Mouse (Mus musculus) gastrocnemius, adult 18-20 months (tissue): Measurements from ENCODE around the gene Tmem229b. TPM values are rescaled to one million over a fixed set of nuclear protein-coding genes. Genes with fewer than 3 reads are reported as not detected.
"Not testable (repeated sequence)": the region's sequence is repeated elsewhere in the genome, so short reads cannot be mapped to it uniquely, and the experiment has no call there.

Experiments
- DNase-seq: peaks from one replicate; pipeline ENCODE4 v3.0.0; 2021; ENCODE audit warnings: low spot score
- total RNA-seq, 2 experiments: library from RNA; stranded (reverse); gene quantifications; 2 replicates each; pipeline ENCODE4 v1.2.3; 2021

Tmem229b gene
- total RNA-seq, 2 experiments from 2014 or later: 2.5 to 5.5 TPM

- DNase-seq: no peak
These were observed 54.9 kb downstream of the Tmem229b start for GRCm38 (mm10) chr12:78952484-78952883.

GRCm38 (mm10) chr12:78952053-78952452, 55.4 kb downstream of the Tmem229b start:
- DNase-seq: peak; percentile 28

DNA sequence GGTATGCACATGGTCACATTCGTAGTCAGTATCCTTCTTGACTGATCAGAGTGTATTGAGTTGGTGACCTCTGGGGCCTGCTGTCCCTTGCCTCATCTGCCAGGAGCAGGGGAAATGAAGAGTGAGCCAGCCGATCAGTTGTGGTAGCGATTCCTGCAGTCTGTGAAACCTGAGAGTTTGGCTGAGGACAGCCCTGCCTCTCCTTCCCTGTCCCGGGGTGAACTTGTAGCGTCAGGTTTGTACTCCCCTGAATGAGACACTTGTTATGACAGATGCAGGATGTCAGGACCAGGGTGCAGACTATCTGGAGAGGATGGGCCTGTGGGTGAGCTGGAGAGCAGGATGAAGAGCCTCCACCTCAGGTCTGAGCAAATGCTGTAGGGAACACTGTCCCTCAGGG, 59.8 kb downstream of the Tmem229b start:
- DNase-seq: peak; percentile 71

DNA sequence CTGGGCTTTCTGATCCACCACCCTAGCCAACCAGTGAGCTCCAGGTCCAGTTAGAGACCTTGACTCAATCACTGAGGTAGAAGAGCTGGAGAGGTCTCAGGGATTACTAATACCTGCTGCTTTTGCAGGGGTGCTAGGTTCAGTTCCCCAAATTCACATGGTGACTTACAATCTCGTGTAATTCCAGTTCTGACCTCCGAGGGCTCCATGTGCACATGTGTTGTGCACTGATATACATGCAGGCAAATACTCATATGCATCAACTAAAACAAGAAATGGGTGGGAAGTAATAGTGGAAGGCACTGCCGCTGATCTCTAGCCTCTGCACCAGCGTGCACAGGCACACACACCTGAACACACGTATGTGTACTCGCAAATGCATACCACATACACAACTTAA, 60.3 kb downstream of the Tmem229b start:
- no peak for DNase-seq

DNA sequence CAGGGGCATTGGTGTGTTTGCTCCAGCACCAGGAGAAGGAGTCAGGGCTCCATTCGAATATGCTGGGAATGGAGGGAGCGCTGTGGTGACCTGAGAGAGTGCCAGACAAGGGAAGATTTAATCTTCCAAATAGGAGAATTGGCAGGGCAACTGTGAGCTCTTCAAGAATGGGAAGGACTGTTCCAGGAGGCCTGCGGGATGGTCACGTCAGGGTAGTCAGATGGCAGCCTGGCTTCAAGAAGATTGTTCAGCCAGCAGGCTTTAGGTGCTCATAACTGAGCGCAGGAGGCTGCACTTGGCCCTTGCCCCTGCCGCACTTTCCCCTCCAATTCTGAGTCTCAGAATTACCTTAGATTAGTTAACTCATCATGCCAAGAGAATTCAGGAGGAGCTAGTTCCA, 64.5 kb downstream of the Tmem229b start:
- DNase-seq: no peak

GRCm38 (mm10) chr12:78940081-78940480, 67.3 kb downstream of the Tmem229b start:
- DNase-seq: no peak

DNA sequence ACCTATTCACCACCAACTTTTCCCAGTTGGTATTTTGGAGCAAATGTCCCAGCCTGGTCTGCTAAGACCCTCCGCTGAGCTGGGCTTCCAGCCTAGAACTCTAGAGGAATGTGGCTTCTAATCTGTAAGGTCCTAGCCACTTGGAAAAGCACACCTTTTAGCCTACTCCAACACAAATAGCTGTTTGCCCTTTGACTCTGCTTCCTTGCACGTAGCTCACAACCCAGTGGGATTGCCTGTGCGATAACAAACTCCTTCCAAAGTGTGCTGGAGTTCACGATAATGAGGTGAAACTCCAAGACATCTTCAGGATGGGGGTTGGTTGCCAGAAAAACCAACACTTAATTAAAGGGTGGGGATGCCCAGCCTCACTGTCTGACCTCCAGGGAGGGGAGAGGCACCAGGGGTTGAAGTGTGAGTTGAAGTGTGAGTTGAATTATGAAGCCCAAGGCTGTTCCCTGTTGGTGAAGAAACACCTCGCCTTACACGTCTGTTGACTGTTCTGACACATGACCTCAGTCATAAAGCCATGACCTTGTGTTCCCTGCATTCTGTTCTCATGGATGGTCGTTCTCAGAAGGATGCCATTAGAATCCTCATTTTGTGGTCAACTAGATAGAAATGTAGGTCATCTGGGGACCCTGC, 67.9 kb downstream of the Tmem229b start:
- DNase-seq: no peak

- DNase-seq: no peak
These were observed 70.9 kb downstream of the Tmem229b start for GRCm38 (mm10) chr12:78936494-78936893.

GRCm38 (mm10) chr12:78929900-78930299, 77.5 kb downstream of the Tmem229b start:
- DNase-seq: no peak

DNA sequence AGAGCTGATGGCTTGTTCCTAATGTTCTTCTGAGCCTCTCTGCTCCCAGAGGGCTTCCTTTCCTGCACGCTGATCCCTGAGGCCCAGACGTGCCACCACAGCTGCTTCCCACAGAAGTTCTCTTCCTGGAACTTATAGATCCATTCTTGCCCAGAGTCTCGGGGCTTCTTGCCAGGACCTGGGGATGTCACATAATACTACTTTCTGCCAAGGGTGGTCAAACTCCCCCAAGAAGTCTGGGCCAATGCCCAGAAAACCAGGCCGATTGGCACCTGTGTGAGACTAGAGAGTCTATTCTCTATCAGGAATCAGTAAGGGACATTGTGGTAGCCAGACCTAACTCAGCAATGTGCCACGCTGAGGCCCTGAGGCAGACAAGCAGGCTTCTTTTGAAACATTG, 80.1 kb downstream of the Tmem229b start:
- no peak for DNase-seq

GRCm38 (mm10) chr12:78923539-78924189, 83.8 kb downstream of the Tmem229b start:
- no peak for DNase-seq

DNA sequence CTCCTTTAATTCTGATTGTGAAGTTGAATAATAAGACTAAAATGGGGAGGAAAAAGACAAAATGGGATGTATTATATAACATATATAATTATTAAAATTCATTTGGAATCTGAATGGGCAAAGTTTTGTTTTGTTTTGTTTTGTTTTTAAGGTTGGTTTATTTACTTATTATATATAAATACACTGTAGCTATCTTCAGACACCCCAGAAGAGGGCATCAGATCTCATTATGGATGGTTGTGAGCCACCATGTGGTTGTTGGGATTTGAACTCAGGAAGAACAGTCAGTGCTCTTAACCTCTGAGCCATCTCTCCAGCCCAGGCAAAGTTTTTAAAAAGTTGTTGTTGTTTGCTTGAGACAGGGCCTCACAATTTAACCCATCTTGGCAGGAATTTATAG, 84.5 kb downstream of the Tmem229b start:
- not testable (repeated sequence) for DNase-seq

DNA sequence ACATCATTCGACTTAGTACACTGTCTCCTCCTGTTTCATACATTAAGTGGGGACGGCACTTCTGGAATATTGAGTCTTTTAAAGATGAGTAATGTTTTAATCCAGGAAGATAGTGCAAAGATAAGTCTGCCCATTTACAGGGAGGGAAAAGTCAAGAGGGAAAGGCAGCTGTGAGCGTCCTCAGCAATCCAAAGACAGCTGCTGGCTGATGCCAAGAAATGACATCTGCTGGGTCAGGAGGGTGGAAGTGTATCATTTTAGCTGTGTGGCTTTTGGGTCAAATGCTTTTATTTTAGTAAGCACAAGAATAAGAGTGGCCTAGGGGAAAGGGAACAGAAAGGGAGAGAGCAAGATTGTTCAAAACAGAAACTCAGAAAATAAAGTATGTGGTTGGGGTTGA, 85.4 kb downstream of the Tmem229b start:
- no peak for DNase-seq

- no peak for DNase-seq
These were observed 86.0 kb downstream of the Tmem229b start for GRCm38 (mm10) chr12:78921421-78921820.

DNA sequence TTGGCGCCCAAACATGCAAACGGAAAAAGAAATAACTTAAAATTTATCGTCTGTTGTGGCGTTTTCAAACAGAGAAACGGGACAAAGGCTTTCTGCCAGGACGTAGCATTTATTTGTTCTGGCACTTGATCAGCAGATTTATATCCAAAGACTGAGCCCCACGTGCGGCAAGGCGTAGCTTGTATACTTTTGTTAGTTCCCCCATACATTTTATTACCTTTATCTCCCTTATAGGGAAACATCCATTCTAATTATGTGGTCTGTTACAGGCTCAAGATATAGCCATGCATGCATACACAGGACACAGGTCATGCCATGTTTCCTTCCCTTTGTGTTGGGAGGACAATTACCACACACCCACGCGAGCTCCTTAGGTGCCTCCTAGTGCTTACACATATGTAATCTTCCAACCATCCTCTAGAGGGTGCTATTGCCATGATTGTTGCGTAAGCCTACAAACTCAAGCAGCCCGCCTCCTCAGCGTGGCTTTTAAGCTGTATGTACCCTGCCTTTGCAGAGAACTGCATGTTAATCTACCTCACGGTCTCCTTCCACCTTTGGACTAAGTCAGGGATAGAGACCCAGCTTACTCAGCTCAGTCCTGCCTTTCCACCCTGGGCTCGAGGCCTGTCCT, 88.2 kb downstream of the Tmem229b start:
- peak; percentile 80 for DNase-seq

GRCm38 (mm10) chr12:78918227-78919078, 89.0 kb downstream of the Tmem229b start:
- DNase-seq: peak; percentile 85

- DNase-seq: no peak
These were observed 91.1 kb downstream of the Tmem229b start for GRCm38 (mm10) chr12:78916278-78916677.

DNA sequence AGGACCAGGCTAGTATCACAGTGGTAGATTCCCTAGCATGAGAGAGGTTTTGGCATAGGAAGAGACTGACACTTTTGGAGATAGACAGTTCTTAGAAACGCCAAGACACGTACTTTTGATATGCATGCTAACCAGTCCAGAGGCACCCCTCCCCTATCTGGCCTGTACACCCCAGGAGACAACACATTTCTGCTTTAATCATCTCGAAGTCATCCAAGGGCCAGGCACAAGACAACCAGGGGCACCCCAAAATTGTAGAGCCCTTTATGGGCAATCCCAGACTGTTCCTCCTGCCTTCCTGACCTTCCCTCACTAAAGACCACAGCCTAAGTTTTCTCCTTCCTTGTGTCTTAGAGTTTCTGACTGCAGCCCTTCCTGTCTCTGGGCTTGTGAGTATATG, 91.9 kb downstream of the Tmem229b start:
- DNase-seq: no peak

DNA sequence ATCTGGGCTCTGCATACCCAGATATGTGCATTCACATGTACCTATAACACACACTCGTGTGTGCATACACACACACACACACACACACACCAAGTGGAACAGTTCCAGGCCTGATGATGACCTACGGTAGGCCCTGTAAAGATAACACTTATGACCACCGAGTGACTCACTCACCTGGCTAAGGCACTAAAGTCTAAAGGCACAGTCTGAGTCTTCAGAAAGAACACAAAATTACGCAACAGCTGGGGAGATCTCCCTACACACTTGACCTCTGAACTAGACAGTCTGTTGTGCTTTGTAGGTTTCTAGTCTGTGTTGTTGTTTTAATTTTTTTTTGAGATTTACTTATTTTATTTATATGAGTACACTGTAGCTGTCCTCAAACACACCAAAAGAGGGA, 93.0 kb downstream of the Tmem229b start:
- DNase-seq: no peak
